Mouse (Mus musculus): ENCODE measurements at regions not wholly inside any gene's neighbourhood (a gene's known extent, or its start where the extent isn't known, plus 50 kb on each side); places are given as distances from the start of the nearest gene placed in this dataset.
A peak's percentile ranks its signal among the peaks of the same experiment; 100 is the strongest.

DNA sequence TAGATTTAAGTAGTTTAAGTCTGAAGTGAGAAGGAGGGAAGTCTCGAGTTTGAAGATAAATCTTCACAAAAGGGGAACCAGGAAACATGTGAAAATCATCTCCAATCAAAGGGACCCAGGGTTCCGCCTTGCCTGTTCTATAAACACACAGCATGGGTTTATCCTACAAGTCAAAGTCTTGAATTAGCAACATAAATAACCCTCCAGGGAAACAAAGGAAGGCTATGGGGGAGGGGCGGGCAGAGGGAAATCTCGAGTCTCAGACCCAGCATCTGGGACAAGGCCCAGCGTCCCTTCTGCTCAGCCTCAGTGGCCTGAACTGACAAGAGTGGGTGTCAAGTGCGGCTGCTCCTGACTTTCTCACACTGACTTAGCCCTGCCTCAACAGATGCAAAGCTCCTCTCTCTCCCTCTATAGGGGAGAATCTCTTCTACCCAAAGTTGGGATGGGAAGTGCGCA is 240.3 kb upstream of the Lrig3 start:
- no peak for DNase-seq (ENCODE audit: low spot score)

DNA sequence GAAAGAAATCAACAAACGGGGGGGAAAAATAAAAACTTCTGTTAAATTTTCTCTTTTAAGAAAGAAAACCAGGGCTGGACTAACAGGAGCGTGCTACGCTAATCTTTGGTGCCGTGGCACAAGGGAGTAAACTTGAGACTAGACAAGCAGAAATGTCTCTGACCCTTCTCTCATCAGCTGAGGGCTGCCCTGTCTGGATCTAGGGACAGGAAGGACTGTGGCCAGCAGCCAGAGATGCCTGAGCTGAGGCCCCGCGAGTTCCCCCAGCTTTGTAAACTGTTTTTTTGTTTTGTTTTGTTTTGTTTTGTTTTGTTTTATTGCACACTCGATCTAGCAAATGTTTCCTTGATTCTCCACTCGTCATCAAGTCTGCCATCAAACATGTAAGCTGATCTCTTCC is 239.4 kb upstream of the Lrig3 start:
- DNase-seq (ENCODE audit: low spot score): no peak

DNA sequence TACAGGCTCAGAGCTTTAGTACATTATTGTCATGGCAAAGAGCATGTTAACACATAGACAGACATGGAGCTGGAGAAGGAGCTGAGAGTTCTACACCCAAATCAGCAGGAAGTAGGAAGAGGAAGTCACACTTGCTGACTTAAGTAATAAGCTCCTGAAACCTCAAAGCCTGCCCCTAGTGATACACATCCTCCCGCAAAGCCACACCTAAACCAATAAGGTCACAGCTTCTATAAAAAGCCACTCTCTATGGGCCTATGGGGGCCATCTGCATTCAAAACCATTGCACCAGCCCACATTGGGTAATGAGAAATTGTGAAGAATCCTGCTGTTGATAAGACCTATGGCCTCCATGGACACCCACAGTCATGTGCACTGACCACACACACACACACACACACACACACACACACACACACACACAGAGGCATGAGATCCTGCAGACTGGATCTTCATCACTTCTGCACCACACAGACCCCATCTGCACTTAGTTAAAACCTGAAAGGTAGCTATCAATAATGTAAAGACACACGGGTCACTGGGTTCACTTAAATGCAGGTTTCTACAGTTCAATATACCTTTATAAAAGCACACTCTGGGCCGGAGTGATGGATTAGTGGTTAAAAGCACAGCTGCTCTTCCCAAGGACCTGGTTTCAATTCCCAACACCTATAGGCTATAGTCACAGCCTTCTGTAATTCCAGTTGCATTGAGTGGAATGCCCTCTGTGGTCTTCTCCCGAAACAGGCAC is 230.0 kb upstream of the Lrig3 start:
- DNase-seq (ENCODE audit: low spot score): no peak

- no peak for DNase-seq (ENCODE audit: low spot score)
Measured at GRCm38 (mm10) chr10:125743181-125743580, 222.8 kb upstream of the Lrig3 start.

GRCm38 (mm10) chr10:125749031-125749585 is 216.9 kb upstream of the Lrig3 start:
- DNase-seq (ENCODE audit: low spot score): no peak

DNA sequence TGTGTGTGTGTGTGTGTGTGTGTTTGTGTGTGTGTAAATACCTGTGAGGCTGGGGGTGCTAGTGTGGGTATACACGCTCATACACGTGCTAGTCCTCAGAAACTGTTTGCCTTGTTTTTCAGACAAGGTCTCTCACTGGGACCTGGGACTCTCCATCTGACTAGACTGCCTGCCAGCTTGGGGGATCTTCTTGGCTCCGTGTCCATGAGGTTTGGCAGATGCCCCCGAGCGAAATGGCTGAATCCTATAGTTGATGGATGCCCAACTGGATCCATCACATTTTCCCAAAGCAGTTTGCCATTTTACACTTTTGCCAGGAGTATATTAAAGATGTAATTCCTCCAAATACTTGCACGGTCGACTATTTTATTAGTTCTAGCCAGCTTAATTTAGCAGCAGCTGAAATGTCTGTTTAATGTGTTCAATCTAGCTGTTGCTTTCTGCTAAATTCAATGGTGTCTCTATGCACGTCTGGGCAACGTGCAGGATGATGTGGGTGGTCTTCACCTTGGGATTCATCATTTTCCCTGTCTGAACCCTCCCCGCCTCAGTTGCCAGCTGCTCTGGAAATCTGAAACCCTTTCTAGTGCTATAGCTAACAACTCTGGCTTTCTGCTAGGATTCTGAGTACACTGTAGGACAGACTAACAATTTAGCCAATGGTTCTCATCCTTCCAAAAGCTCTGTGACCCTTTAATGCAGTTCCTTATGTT is 213.3 kb upstream of the Lrig3 start:
- no peak for DNase-seq (ENCODE audit: low spot score)

DNA sequence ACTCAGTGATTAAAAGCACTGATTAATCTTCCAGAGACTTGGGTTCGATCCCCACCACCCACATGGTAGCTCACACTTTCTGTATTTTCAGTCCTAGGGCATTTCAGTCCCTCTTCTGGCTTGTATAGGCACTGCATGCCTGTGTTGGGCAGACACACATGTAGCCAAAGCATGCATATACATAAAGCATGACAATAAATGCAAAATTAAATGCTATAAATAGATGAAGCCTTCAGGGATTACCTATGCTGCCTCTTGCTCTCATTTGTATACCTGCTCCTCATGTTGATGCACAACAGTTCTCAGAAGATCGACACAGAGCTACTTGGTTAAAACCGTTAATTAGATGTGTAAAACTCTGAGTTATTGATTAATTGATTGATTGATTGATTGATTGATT is 206.8 kb upstream of the Lrig3 start:
- no peak for DNase-seq (ENCODE audit: low spot score)

GRCm38 (mm10) chr10:125762367-125763068 is 203.4 kb upstream of the Lrig3 start:
- DNase-seq (ENCODE audit: low spot score): no peak

- DNase-seq (ENCODE audit: low spot score): peak; percentile 41
Measured at GRCm38 (mm10) chr10:125764402-125765102, 201.4 kb upstream of the Lrig3 start.

GRCm38 (mm10) chr10:125765103-125765820 is 200.7 kb upstream of the Lrig3 start:
- DNase-seq (ENCODE audit: low spot score): no peak

- no peak for DNase-seq (ENCODE audit: low spot score)
Measured at GRCm38 (mm10) chr10:125768281-125768680, 197.7 kb upstream of the Lrig3 start.

DNA sequence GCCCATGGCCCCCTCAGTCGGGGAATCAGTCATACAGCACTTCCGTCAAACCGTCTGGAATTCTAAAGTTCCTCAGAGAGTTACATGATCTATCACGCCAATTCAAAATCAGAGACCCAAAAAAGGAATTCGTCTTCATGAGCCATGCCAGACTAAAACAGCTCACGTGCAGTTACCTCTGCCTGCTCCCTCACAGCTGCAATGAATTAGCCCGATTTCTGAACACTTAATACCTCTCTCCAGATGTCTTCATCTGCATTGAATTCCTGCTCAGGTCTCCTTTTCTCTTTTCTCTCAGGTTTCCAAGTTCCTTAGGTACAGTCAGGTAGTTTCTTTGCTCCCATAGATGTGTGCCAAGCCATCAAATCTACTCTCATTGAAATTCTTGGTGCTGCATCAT is 192.4 kb upstream of the Lrig3 start:
- DNase-seq (ENCODE audit: low spot score): no peak

- DNase-seq (ENCODE audit: low spot score): no peak
Measured at GRCm38 (mm10) chr10:125782486-125782885, 183.5 kb upstream of the Lrig3 start.

- DNase-seq (ENCODE audit: low spot score): peak; percentile 17
Measured at GRCm38 (mm10) chr10:125784896-125785295, 181.1 kb upstream of the Lrig3 start.

DNA sequence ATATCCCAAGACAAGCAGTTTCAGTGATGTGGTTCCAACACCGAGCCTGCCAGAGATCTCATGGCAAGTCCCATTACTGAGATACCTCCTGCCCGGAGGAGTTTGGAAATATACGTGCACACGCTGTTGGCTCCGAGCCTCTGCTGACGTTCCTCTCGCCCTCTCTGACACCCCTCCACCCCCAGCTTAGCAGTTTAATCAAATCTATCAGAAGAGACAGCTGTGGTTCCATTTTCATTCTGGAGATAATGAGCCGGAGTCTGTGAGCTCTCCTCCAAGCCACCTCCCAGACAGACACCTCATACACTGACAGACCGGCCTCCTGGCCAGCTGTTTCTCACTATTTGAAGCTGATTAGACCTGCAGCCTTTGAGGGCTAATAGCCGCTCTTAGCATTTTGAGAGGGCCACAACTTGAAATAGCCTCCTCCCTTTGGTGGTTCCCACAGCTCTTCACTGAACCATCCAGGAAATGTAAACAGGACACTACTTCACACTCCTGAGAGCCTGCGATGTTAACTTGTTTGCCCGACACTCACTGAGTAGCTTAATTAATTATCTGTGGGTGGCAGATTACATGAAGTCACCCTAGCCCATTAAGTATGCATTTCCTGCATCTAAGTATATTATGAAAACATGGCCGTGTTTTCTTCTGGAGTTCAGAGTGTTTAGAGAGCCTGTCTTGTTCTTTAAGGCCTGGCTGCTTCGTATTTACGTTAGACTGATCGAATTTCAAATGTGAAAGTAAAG is 180.3 kb upstream of the Lrig3 start:
- no peak for DNase-seq (ENCODE audit: low spot score)

DNA sequence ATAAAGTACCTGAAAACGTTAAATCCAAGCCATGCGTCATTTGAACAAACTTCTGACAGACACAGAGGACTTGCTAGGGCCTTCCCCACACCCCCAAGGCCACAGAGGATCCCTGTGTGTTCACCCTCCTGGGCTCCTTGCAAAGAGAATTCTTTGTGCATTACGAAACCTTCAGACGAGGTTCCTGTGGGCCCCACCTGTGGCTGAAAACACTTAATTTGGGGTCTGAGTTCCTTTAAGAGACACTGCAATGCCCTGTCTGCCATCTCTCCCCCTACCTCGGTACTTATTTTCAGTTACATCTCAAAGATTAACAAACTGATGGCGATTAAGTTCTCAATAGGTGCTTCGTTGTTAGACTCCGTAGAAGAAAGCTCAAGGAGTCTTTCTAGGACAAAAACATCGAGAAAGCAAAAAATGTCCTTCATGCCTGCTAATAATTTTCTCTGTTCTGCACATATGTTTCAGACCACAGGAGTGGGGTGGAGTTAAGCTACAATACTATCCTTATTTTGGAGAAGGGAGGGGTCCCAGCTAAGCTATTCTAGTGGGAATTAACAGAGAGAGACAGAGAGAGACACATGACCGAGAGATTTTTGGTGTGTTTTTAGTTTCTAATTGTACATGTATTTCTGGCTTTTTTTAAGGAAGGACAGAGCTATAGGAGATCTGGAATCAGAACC is 179.6 kb upstream of the Lrig3 start:
- DNase-seq (ENCODE audit: low spot score): no peak

- DNase-seq (ENCODE audit: low spot score): no peak
Measured at GRCm38 (mm10) chr10:125786880-125787337, 179.1 kb upstream of the Lrig3 start.

DNA sequence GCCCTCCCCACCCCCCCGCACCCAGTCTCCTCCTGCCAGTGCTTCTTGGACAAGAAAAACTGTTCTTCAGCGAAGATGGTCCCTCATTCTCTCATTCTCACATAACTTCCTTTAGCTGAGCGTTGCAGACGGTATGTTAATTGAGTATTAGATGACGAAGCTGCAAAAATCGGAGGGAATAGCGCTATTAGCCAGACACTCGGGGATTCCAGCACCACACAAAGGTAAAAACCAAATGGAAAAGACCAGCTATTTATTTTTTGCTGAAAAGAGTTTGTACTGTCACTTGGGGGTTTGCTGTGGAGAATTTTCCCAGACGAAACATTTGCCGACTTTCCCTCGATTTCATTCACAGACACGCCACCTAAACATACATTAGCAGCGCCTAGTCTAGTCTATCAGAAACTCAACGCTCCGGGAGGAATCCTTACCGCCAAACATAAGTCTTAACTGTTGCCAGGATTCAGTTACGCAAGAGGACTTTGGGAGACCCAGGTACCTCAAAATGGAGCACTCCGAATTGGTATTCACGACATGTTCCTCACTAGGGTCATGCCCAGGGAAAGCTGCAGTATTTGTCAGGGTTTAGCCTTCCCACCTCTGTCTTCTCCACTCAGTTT is 178.4 kb upstream of the Lrig3 start:
- no peak for DNase-seq (ENCODE audit: low spot score)

- DNase-seq (ENCODE audit: low spot score): no peak
Measured at GRCm38 (mm10) chr10:125788262-125788661, 177.7 kb upstream of the Lrig3 start.

All from layer of hippocampus, adult 11-12 months (tissue).